Mouse (Mus musculus): Measurements from ENCODE around the gene Fh1. TPM values are rescaled to one million over a fixed set of nuclear protein-coding genes. Genes with fewer than 3 reads are reported as not detected.

The Fh1 gene
- total RNA-seq (2023): 10 to 100 TPM; 60.1 to 72.4 TPM

GRCm38 (mm10) chr1:175625257-175625879 is at the start of gene Fh1:
TSS of gene Fh1 (minus strand) at chr1:175625635.

DNA sequence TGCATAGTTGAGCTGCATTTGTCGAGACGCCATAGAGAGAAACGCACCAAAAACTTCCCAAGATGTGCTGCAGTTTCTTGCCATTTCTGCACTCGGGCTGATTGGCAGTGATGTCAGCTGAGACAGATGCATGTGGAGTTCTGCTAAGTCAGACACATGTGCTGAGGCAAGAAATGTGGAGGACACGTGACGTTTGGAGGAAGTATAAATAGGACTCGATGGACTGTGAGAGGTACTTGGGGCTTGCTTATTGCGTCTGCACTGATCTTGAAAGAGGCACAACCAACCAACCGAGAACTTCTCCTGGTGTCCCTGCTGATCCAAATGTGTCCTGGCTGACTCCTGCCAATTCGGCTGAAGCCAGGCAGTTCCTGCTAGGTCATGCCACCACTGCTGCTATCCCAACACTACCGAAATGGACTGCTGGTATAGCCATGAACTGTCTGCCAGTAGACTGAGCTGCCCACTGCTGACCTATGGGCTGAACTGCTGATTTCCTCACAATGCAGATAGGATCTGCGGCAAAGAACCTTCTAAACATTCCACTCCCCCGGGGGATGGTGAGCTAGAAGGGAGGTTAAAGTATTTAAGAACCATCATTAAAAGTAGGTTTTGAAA is 5.5 kb downstream of the Fh1 start, which contains the start of gene Kmo:
Gene Kmo (plus strand): TSS at position 568 of the 618 bp plus-strand sequence.

Other genes starting within 250 kb of the Fh1 start
- gene Rgs7, start 133.1 kb downstream of the Fh1 start, total RNA-seq (2023): under 1 TPM in 1 of 2 experiments, not detected in 1; 0.42 TPM
- gene Kmo, start 5.3 kb downstream of the Fh1 start, total RNA-seq (2023): 100 to 1,000 TPM; 116 to 135 TPM
- gene Opn3, start 67.1 kb upstream of the Fh1 start, total RNA-seq (2023): 1 to 10 TPM; 2.4 to 3.2 TPM
- 1 to 10 TPM; 9.3 to 9.8 TPM for gene Chml, start 67.3 kb upstream of the Fh1 start, total RNA-seq (2023)
- not detected for gene Wdr64, start 73.0 kb upstream of the Fh1 start, total RNA-seq (2023)